Mouse (Mus musculus): ENCODE measurements around the gene Wfdc12. TPM values are rescaled to one million over a fixed set of nuclear protein-coding genes. Genes with fewer than 3 reads are reported as not detected.

Gene Wfdc12
- total and polyA plus RNA-seq, 3 experiments: not detected

GRCm38 (mm10) chr2:164161515-164162055, 28.8 kb downstream of the Wfdc12 start:
- no peaks in the 10 kb centered on the region for H3K27me3 ChIP-seq (ENCODE audit: control insufficient read depth, insufficient read depth, low read length)
- no peak for TF ChIP-seq EP300 (IDR thresholded peaks at IDR 0.05; ENCODE audit: insufficient read depth, low read depth, low read length)
- no peak overlapping the region for H3K4me3 ChIP-seq
- intact Hi-C loops (cut with DNase I): no loop called here
- DNase-seq: no peak
- H3K36me3 ChIP-seq (ENCODE audit: control insufficient read depth, insufficient read depth, low read length): no peaks in the 10 kb centered on the region
- 85% methylated on average over 11 of the region's 11 CpGs for WGBS
- H3K27ac ChIP-seq: no peak overlapping the region
- no peaks in the 10 kb centered on the region for H3K79me2 ChIP-seq (replicated peaks; ENCODE audit: control insufficient read depth, insufficient read depth, low read length)
- H3K9ac ChIP-seq (ENCODE audit: low read depth, low read length): no peak overlapping the region
- no peaks in the 10 kb centered on the region for H3K4me1 ChIP-seq (ENCODE audit: control insufficient read depth, insufficient read depth, low read length)

GRCm38 (mm10) chr2:164158838-164159237, 31.6 kb downstream of the Wfdc12 start:
- no peak for TF ChIP-seq CTCF (IDR thresholded peaks at IDR 0.05)
- TF ChIP-seq EP300 (IDR thresholded peaks at IDR 0.05; ENCODE audit: insufficient read depth, low read depth, low read length): no peak
- no peak for TF ChIP-seq POLR2A (IDR thresholded peaks at IDR 0.05; ENCODE audit: insufficient read depth, low read depth, low read length)
- no peak overlapping the region for H3K27ac ChIP-seq
- H3K79me2 ChIP-seq (replicated peaks; ENCODE audit: control insufficient read depth, insufficient read depth, low read length): no peaks in the 10 kb centered on the region
- no peak for DNase-seq
- H3K4me1 ChIP-seq (ENCODE audit: control insufficient read depth, insufficient read depth, low read length): no peaks in the 10 kb centered on the region
- intact Hi-C loops (cut with DNase I): no loop called here
- H3K4me3 ChIP-seq: no peak overlapping the region
- WGBS: 96% methylated on average over 2 of the region's 2 CpGs
- H3K36me3 ChIP-seq (ENCODE audit: control insufficient read depth, insufficient read depth, low read length): no peaks in the 10 kb centered on the region
- H3K9ac ChIP-seq (ENCODE audit: low read depth, low read length): no peak overlapping the region
- no peaks in the 10 kb centered on the region for H3K27me3 ChIP-seq (ENCODE audit: control insufficient read depth, insufficient read depth, low read length)

DNA sequence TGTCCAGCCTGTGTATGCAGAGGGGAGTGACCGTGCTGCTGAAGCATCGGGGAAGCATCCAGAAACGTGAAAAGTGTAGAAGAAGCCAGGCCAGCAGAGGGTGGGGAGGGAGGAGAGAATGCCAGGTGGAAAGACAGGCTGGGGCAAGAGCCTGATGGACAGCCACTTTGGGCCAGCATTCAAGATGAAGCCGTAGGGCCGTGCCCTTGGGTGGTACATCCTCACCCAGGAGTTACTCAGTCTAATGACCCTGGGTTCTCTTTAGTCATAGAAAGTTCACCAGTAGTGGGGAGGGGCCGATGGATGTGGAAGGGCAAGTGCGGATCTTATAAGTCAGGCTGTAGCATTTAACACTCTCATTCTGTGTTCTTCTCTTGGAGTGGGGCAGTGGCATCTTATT, 34.2 kb downstream of the Wfdc12 start:
- 85% methylated on average over 7 of the region's 7 CpGs for WGBS
- intact Hi-C loops (cut with DNase I): no loop called here
- no peak overlapping the region for H3K27ac ChIP-seq
- H3K9ac ChIP-seq (ENCODE audit: low read depth, low read length): no peak overlapping the region
- no peak for TF ChIP-seq CTCF (IDR thresholded peaks at IDR 0.05)
- TF ChIP-seq POLR2A (IDR thresholded peaks at IDR 0.05; ENCODE audit: insufficient read depth, low read depth, low read length): no peak
- no peak for TF ChIP-seq EP300 (IDR thresholded peaks at IDR 0.05; ENCODE audit: insufficient read depth, low read depth, low read length)
- H3K4me3 ChIP-seq: no peak overlapping the region
- H3K79me2 ChIP-seq (replicated peaks; ENCODE audit: control insufficient read depth, insufficient read depth, low read length): no peaks in the 10 kb centered on the region
- DNase-seq: no peak
- H3K36me3 ChIP-seq (ENCODE audit: control insufficient read depth, insufficient read depth, low read length): no peaks in the 10 kb centered on the region
- no peaks in the 10 kb centered on the region for H3K27me3 ChIP-seq (ENCODE audit: control insufficient read depth, insufficient read depth, low read length)
- H3K4me1 ChIP-seq (ENCODE audit: control insufficient read depth, insufficient read depth, low read length): no peaks in the 10 kb centered on the region

DNA sequence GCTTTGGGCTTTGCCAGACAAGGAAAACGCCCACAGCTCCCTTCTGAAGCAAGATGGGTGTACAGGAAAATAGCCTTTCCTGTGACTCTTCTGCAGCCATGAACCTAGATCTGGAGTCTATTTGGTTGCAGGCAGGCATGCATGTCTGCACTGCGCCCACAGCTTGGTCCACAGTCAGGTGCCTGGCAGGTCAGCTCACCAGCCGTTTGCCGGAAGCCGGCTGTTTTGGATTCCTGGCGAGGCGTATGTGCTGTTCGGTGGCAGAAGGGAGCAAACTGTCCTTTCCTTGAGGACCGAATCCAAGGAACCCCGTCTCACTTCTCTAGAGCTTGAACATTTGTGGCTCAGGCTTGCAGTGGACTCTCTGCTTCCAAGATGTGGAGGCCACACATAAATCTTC, 36.4 kb downstream of the Wfdc12 start:
- Histone ChIP-seq H3K4me1 (ENCODE audit: control insufficient read depth, insufficient read depth, low read length) (no peaks in the 10 kb centered on the region), H3K36me3 (ENCODE audit: control insufficient read depth, insufficient read depth, low read length) (no peaks in the 10 kb centered on the region), H3K27me3 (ENCODE audit: control insufficient read depth, insufficient read depth, low read length) (no peaks in the 10 kb centered on the region), H3K4me3 (no peak overlapping the region), H3K79me2 (replicated peaks; ENCODE audit: control insufficient read depth, insufficient read depth, low read length) (no peaks in the 10 kb centered on the region), H3K27ac (no peak overlapping the region), H3K9ac (ENCODE audit: low read depth, low read length) (no peak overlapping the region)
- DNase-seq: no peak
- 88% methylated on average over 10 of the region's 10 CpGs for WGBS
- intact Hi-C loops (cut with DNase I): no loop called here
- TF ChIP-seq EP300 (IDR thresholded peaks at IDR 0.05; ENCODE audit: insufficient read depth, low read depth, low read length): no peak

DNA sequence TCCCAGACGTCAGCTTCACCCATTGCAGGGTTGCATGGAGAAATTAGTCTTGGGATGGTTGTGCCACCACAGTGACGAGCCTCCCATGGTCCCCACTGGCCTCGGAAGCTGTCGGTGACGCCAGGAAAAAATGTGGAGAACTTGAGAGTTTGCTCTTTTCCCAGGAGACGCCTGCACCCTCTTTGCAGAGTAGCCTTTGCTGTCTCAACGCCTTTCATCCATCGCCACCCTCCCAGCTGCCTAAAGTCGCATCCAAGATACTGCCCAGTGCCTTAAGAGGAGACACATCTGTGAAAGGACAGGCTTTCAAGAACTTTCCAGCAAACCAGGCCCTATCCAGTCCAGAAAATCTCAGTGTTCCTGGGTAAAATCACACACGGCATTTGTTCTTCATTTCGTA, 38.1 kb downstream of the Wfdc12 start:
- no peaks in the 10 kb centered on the region for H3K79me2 ChIP-seq (replicated peaks; ENCODE audit: control insufficient read depth, insufficient read depth, low read length)
- no peak for DNase-seq
- no peaks in the 10 kb centered on the region for H3K4me1 ChIP-seq (ENCODE audit: control insufficient read depth, insufficient read depth, low read length)
- H3K4me3 ChIP-seq: no peak overlapping the region
- intact Hi-C loops (cut with DNase I): no loop called here
- H3K27me3 ChIP-seq (ENCODE audit: control insufficient read depth, insufficient read depth, low read length): no peaks in the 10 kb centered on the region
- H3K36me3 ChIP-seq (ENCODE audit: control insufficient read depth, insufficient read depth, low read length): no peaks in the 10 kb centered on the region
- no peak overlapping the region for H3K27ac ChIP-seq
- no peak overlapping the region for H3K9ac ChIP-seq (ENCODE audit: low read depth, low read length)
- 90% methylated on average over 11 of the region's 11 CpGs for WGBS
- no peak for TF ChIP-seq POLR2A (IDR thresholded peaks at IDR 0.05; ENCODE audit: insufficient read depth, low read depth, low read length)
- no peak for TF ChIP-seq CTCF (IDR thresholded peaks at IDR 0.05)

GRCm38 (mm10) chr2:164150086-164150760, 40.2 kb downstream of the Wfdc12 start:
- no peak for TF ChIP-seq POLR2A (IDR thresholded peaks at IDR 0.05; ENCODE audit: insufficient read depth, low read depth, low read length)
- TF ChIP-seq EP300 (IDR thresholded peaks at IDR 0.05; ENCODE audit: insufficient read depth, low read depth, low read length): no peak
- TF ChIP-seq CTCF (IDR thresholded peaks at IDR 0.05): no peak
- no peak for DNase-seq
- Histone ChIP-seq H3K9ac (ENCODE audit: low read depth, low read length) (no peak overlapping the region), H3K79me2 (replicated peaks; ENCODE audit: control insufficient read depth, insufficient read depth, low read length) (no peaks in the 10 kb centered on the region), H3K36me3 (ENCODE audit: control insufficient read depth, insufficient read depth, low read length) (no peaks in the 10 kb centered on the region), H3K27me3 (ENCODE audit: control insufficient read depth, insufficient read depth, low read length) (no peaks in the 10 kb centered on the region), H3K4me1 (ENCODE audit: control insufficient read depth, insufficient read depth, low read length) (no peaks in the 10 kb centered on the region), H3K27ac (no peak overlapping the region), H3K4me3 (no peak overlapping the region)
- 58% methylated on average over 14 of the region's 14 CpGs for WGBS
- intact Hi-C loops (cut with DNase I): no loop called here
